Mouse (Mus musculus) fibroblast of lung, adult 2 months (primary cell): ENCODE results near the gene Acpp.
"Not testable (repeated sequence)": the region's sequence is repeated elsewhere in the genome, so short reads cannot be mapped to it uniquely, and the experiment has no call there.

Source experiments
- DNase-seq: peaks from one replicate; pipeline ENCODE4 v3.0.0-alpha.2; 2011; ENCODE audit warnings: low read depth

Gene Acpp

GRCm38 (mm10) chr9:104337183-104337931 lies at the start of gene Acpp:
Gene Acpp, minus strand, starts transcription at chr9:104337748.
- DNase-seq = no peak

- no peak for DNase-seq
These were observed 45.1 kb upstream of the Acpp start for GRCm38 (mm10) chr9:104382571-104383170.

- DNase-seq = peak; percentile 4
These were observed 42.1 kb upstream of the Acpp start for GRCm38 (mm10) chr9:104379532-104380162.

GRCm38 (mm10) chr9:104375573-104375972 lies 38.0 kb upstream of the Acpp start:
- peak; percentile 21 for DNase-seq

GRCm38 (mm10) chr9:104373253-104373652 lies 35.7 kb upstream of the Acpp start:
- peak; percentile 7 for DNase-seq

GRCm38 (mm10) chr9:104366983-104367382 lies 29.4 kb upstream of the Acpp start:
- DNase-seq = no peak

- not testable (repeated sequence) for DNase-seq
These were observed 24.4 kb upstream of the Acpp start for GRCm38 (mm10) chr9:104361951-104362350.

GRCm38 (mm10) chr9:104361073-104361891 lies 23.7 kb upstream of the Acpp start:
- no peak for DNase-seq

GRCm38 (mm10) chr9:104360389-104360788 lies 22.8 kb upstream of the Acpp start:
- DNase-seq = no peak

GRCm38 (mm10) chr9:104355521-104356270 lies 18.1 kb upstream of the Acpp start:
- no peak for DNase-seq

GRCm38 (mm10) chr9:104344136-104344535 lies 6.6 kb upstream of the Acpp start:
- no peak for DNase-seq

GRCm38 (mm10) chr9:104339483-104339882 lies 1.9 kb upstream of the Acpp start:
- DNase-seq = no peak

GRCm38 (mm10) chr9:104338489-104339427 lies 1.2 kb upstream of the Acpp start:
- no peak for DNase-seq

GRCm38 (mm10) chr9:104331301-104331700 lies 6.2 kb downstream of the Acpp start:
- DNase-seq = no peak

- DNase-seq = no peak
These were observed 8.9 kb downstream of the Acpp start for GRCm38 (mm10) chr9:104328655-104329054.

GRCm38 (mm10) chr9:104321519-104321918 lies 16.0 kb downstream of the Acpp start:
- no peak for DNase-seq

GRCm38 (mm10) chr9:104316351-104316750 lies 21.2 kb downstream of the Acpp start:
- no peak for DNase-seq

GRCm38 (mm10) chr9:104315499-104315898 lies 22.0 kb downstream of the Acpp start:
- no peak for DNase-seq

GRCm38 (mm10) chr9:104306734-104307133 lies 30.8 kb downstream of the Acpp start:
- peak; percentile 41 for DNase-seq

GRCm38 (mm10) chr9:104305333-104306111 lies 32.0 kb downstream of the Acpp start:
- DNase-seq = no peak
